Mouse (Mus musculus) kidney, adult 18-20 months (tissue): ENCODE results near the gene Vamp4.
"Not testable (repeated sequence)": the region's sequence is repeated elsewhere in the genome, so short reads cannot be mapped to it uniquely, and the experiment has no call there.

Source experiments
- DNase-seq: peaks from one replicate; pipeline ENCODE4 v3.0.0; 2021

Vamp4 gene

GRCm38 (mm10) chr1:162590415-162590997 lies 20.2 kb downstream of the Vamp4 start:
- DNase-seq: no peak

GRCm38 (mm10) chr1:162597379-162598102 lies 27.2 kb downstream of the Vamp4 start:
- no peak for DNase-seq

- DNase-seq: no peak
These were observed 29.3 kb downstream of the Vamp4 start for GRCm38 (mm10) chr1:162599617-162600016.

GRCm38 (mm10) chr1:162601288-162601687 lies 31.0 kb downstream of the Vamp4 start:
- no peak for DNase-seq

- DNase-seq: no peak
These were observed 37.8 kb downstream of the Vamp4 start for GRCm38 (mm10) chr1:162608127-162608526.

GRCm38 (mm10) chr1:162609633-162610250 lies 39.4 kb downstream of the Vamp4 start:
- no peak for DNase-seq

GRCm38 (mm10) chr1:162611191-162611590 lies 40.9 kb downstream of the Vamp4 start:
- no peak for DNase-seq

GRCm38 (mm10) chr1:162615511-162615910 lies 45.2 kb downstream of the Vamp4 start:
- DNase-seq: no peak

GRCm38 (mm10) chr1:162620487-162620886 lies 50.2 kb downstream of the Vamp4 start:
- no peak for DNase-seq

- no peak for DNase-seq
These were observed 53.6 kb downstream of the Vamp4 start for GRCm38 (mm10) chr1:162623895-162624294.

- DNase-seq: no peak
These were observed 54.9 kb downstream of the Vamp4 start for GRCm38 (mm10) chr1:162625229-162625628.

- DNase-seq: peak; percentile 33
These were observed 57.5 kb downstream of the Vamp4 start for GRCm38 (mm10) chr1:162627821-162628220.

GRCm38 (mm10) chr1:162628326-162628725 lies 58.0 kb downstream of the Vamp4 start:
- not testable (repeated sequence) for DNase-seq

- not testable (repeated sequence) for DNase-seq
These were observed 65.1 kb downstream of the Vamp4 start for GRCm38 (mm10) chr1:162635291-162635931.

GRCm38 (mm10) chr1:162636516-162636915 lies 66.2 kb downstream of the Vamp4 start:
- no peak for DNase-seq

GRCm38 (mm10) chr1:162638535-162638934 lies 68.2 kb downstream of the Vamp4 start:
- no peak for DNase-seq

- DNase-seq: no peak
These were observed 68.9 kb downstream of the Vamp4 start, which contains the start of gene Myoc for GRCm38 (mm10) chr1:162639051-162639750. Gene Myoc (plus strand): TSS chr1:162639155.

- DNase-seq: no peak
These were observed 69.5 kb downstream of the Vamp4 start for GRCm38 (mm10) chr1:162639861-162640260.

GRCm38 (mm10) chr1:162642591-162642990 lies 72.3 kb downstream of the Vamp4 start:
- no peak for DNase-seq

GRCm38 (mm10) chr1:162643752-162644151 lies 73.4 kb downstream of the Vamp4 start:
- peak; percentile 21 for DNase-seq

GRCm38 (mm10) chr1:162646083-162646686 lies 75.9 kb downstream of the Vamp4 start:
- DNase-seq: no peak

GRCm38 (mm10) chr1:162648416-162648815 lies 78.1 kb downstream of the Vamp4 start:
- DNase-seq: no peak
